Mouse (Mus musculus) intestine, embryonic 16.5 days (tissue): ENCODE results near the gene Eef1akmt3. TPM values are rescaled to one million over a fixed set of nuclear protein-coding genes. Genes with fewer than 3 reads are reported as not detected.

ENCODE experiments used
- ATAC-seq: fragments of 200-750 bp; cut with Nextera tagmentation; 2 replicates; pipeline ENCODE4 v1.8.0; 2017; ENCODE audit warnings: moderate TSS enrichment, moderate library complexity
- H3K27ac ChIP-seq: fragments of 300-500 bp; sonication (generic); 2 replicates; pipeline ENCODE4 v1.5.1; 2014; ENCODE audit warnings: mild to moderate bottlenecking, low read length
- H3K27me3 ChIP-seq: fragments of 300-500 bp; sonication (generic); replicated peaks from 2 replicates; pipeline ENCODE4 v1.6.1; 2014; ENCODE audit warnings: low read length, control low read depth, mixed read lengths; ENCODE audit not compliant: control insufficient read depth, insufficient read depth
- H3K36me3 ChIP-seq: fragments of 300-500 bp; sonication (generic); 2 replicates; pipeline ENCODE4 v1.6.1; 2014; ENCODE audit warnings: low read length, control low read depth; ENCODE audit not compliant: control insufficient read depth, insufficient read depth
- H3K4me1 ChIP-seq: fragments of 300-500 bp; sonication (generic); 2 replicates; pipeline ENCODE4 v1.6.1; 2014; ENCODE audit warnings: low read length, control low read depth, mixed read lengths; ENCODE audit not compliant: control insufficient read depth, insufficient read depth
- H3K4me2 ChIP-seq: fragments of 300-500 bp; sonication (generic); 2 replicates; pipeline ENCODE4 v1.6.1; 2014; ENCODE audit warnings: low read depth, low read length, control low read depth
- H3K4me3 ChIP-seq: fragments of 300-500 bp; sonication (generic); 2 replicates; pipeline ENCODE4 v1.5.1; 2014; ENCODE audit warnings: mild to moderate bottlenecking, low read length
- H3K9ac ChIP-seq: fragments of 300-500 bp; sonication (generic); 2 replicates; pipeline ENCODE4 v1.6.1; 2014; ENCODE audit warnings: low read depth, low read length
- H3K9me3 ChIP-seq: fragments of 300-500 bp; sonication (generic); 2 replicates; pipeline ENCODE4 v1.6.1; 2016; ENCODE audit warnings: low read length, control low read depth; ENCODE audit not compliant: control insufficient read depth
- WGBS: fragments of 180-500 bp; shearing (Covaris S2); extraction: QIAGEN DNeasy Blood & Tissue Kit; methylation state at CpG from one replicate; pipeline ENCODE4 v1.1.7; 2014; 5-methylcytosine and 5-hydroxymethylcytosine counted together
- polyA plus RNA-seq: library from polyadenylated mRNA; unstranded; fragments of >200 nt; fragmentation: Nextera tagmentation; extraction: Ambion mirVana; gene quantifications from 2 replicates; pipeline ENCODE4 v1.2.1, GENCODE M21; 2015

Gene Eef1akmt3
- polyA plus RNA-seq, 1 experiment from 2014 or later = 0.49 TPM

- Histone ChIP-seq H3K27me3 (no peaks in the 10 kb centered on the region), H3K4me2 (peak overlapping the region; percentile 95), H3K36me3 (no peaks in the 10 kb centered on the region), H3K9me3 (no peaks in the 10 kb centered on the region), H3K4me1 (peaks cover 16% of the 10 kb centered on the region), H3K4me3 (peak overlapping the region; percentile 87), H3K9ac (0 out of 2 replicates have a peak overlapping the region, but pooled peaks have one; percentile 84), H3K27ac (no peak overlapping the region)
- WGBS = 1% methylated on average over 9 of the region's 9 CpGs
- ATAC-seq = peak; percentile 26; the same call in 1 of the 2 replicates
Observed at GRCm38 (mm10) chr10:127058161-127058560, 16.8 kb upstream of the Eef1akmt3 start.

- 84% methylated on average over 20 of the region's 20 CpGs for WGBS
- H3K4me1 ChIP-seq = peaks cover 16% of the 10 kb centered on the region
- no peak overlapping the region for H3K4me3 ChIP-seq
- no peaks in the 10 kb centered on the region for H3K9me3 ChIP-seq
- no peak overlapping the region for H3K4me2 ChIP-seq
- H3K9ac ChIP-seq = no peak overlapping the region
- peaks cover 4% of the 10 kb centered on the region for H3K27me3 ChIP-seq
- H3K27ac ChIP-seq = no peak overlapping the region
- ATAC-seq = no peak
- H3K36me3 ChIP-seq = no peaks in the 10 kb centered on the region
Observed at GRCm38 (mm10) chr10:127056490-127056889, 15.2 kb upstream of the Eef1akmt3 start.

GRCm38 (mm10) chr10:127055406-127055805 is 14.1 kb upstream of the Eef1akmt3 start:
- H3K9me3 ChIP-seq = no peaks in the 10 kb centered on the region
- H3K4me3 ChIP-seq = no peak overlapping the region
- H3K27ac ChIP-seq = no peak overlapping the region
- H3K4me2 ChIP-seq = no peak overlapping the region
- 89% methylated on average over 8 of the region's 8 CpGs for WGBS
- peaks cover 13% of the 10 kb centered on the region for H3K4me1 ChIP-seq
- H3K27me3 ChIP-seq = peaks cover 12% of the 10 kb centered on the region
- no peak for ATAC-seq
- H3K9ac ChIP-seq = no peak overlapping the region
- no peaks in the 10 kb centered on the region for H3K36me3 ChIP-seq

GRCm38 (mm10) chr10:127054646-127055045 is 13.3 kb upstream of the Eef1akmt3 start:
- ATAC-seq = no peak
- Histone ChIP-seq H3K27me3 (peaks cover 20% of the 10 kb centered on the region), H3K36me3 (no peaks in the 10 kb centered on the region), H3K27ac (no peak overlapping the region), H3K4me3 (no peak overlapping the region), H3K9me3 (no peaks in the 10 kb centered on the region), H3K4me1 (peaks cover 11% of the 10 kb centered on the region), H3K9ac (no peak overlapping the region), H3K4me2 (no peak overlapping the region)
- WGBS = 65% methylated on average over 4 of the region's 4 CpGs

- Histone ChIP-seq H3K9me3 (no peaks in the 10 kb centered on the region), H3K27me3 (peaks cover 42% of the 10 kb centered on the region), H3K27ac (no peak overlapping the region), H3K4me1 (no peaks in the 10 kb centered on the region), H3K36me3 (no peaks in the 10 kb centered on the region), H3K9ac (0 out of 2 replicates have a peak overlapping the region, but pooled peaks have one; percentile 3), H3K4me2 (peak overlapping the region; percentile 41), H3K4me3 (no peak overlapping the region)
- 19% methylated on average over 10 of the region's 10 CpGs for WGBS
- ATAC-seq = peak; percentile 31; the same call in 1 of the 2 replicates
Observed at GRCm38 (mm10) chr10:127050119-127050474, 8.8 kb upstream of the Eef1akmt3 start.

GRCm38 (mm10) chr10:127049395-127050118 is 8.2 kb upstream of the Eef1akmt3 start:
- H3K9me3 ChIP-seq = no peaks in the 10 kb centered on the region
- H3K36me3 ChIP-seq = 0 out of 2 replicates have a peak, but pooled peaks cover 3% of the 10 kb centered on the region
- H3K27me3 ChIP-seq = peaks cover 42% of the 10 kb centered on the region
- ATAC-seq = peak; percentile 69
- H3K4me2 ChIP-seq = peak overlapping the region; percentile 41
- WGBS = 2% methylated on average over 29 of the region's 29 CpGs
- 0 out of 2 replicates have a peak overlapping the region, but pooled peaks have one; percentile 3 for H3K9ac ChIP-seq
- H3K27ac ChIP-seq = no peak overlapping the region
- H3K4me1 ChIP-seq = no peaks in the 10 kb centered on the region
- H3K4me3 ChIP-seq = peak overlapping the region; percentile 31

GRCm38 (mm10) chr10:127048608-127049394 is 7.5 kb upstream of the Eef1akmt3 start:
- H3K27ac ChIP-seq = no peak overlapping the region
- H3K4me2 ChIP-seq = peak overlapping the region; percentile 41
- H3K9ac ChIP-seq = no peak overlapping the region; the same call in 1 of the 2 replicates
- H3K4me3 ChIP-seq = peak overlapping the region; percentile 31
- H3K4me1 ChIP-seq = no peaks in the 10 kb centered on the region
- 0 out of 2 replicates have a peak, but pooled peaks cover 3% of the 10 kb centered on the region for H3K36me3 ChIP-seq
- H3K9me3 ChIP-seq = no peaks in the 10 kb centered on the region
- peaks cover 42% of the 10 kb centered on the region for H3K27me3 ChIP-seq
- WGBS = 4% methylated on average over 35 of the region's 35 CpGs
- ATAC-seq = no peak

GRCm38 (mm10) chr10:127047954-127048353 is 6.6 kb upstream of the Eef1akmt3 start, which contains the start of gene Cyp27b1:
TSS of gene Cyp27b1 (plus strand) at chr10:127048250.
- Histone ChIP-seq H3K9me3 (no peaks in the 10 kb centered on the region), H3K4me3 (peak within 1 kb of the TSS; percentile 31), H3K4me2 (peak within 1 kb of the TSS; percentile 41), H3K36me3 (0 out of 2 replicates have a peak, but pooled peaks cover 3% of the 10 kb centered on the region), H3K9ac (no peak within 1 kb of the TSS; the same call in 1 of the 2 replicates), H3K27me3 (peaks cover 42% of the 10 kb centered on the region), H3K4me1 (peaks cover under 1% of the 10 kb centered on the region; the same call in 1 of the 2 replicates), H3K27ac (no peak within 1 kb of the TSS)
- ATAC-seq = no peak
- 41% methylated on average over 5 of the region's 5 CpGs for WGBS

GRCm38 (mm10) chr10:127043187-127043586 is 1.9 kb upstream of the Eef1akmt3 start:
- Histone ChIP-seq H3K9ac (no peak overlapping the region), H3K27me3 (peaks cover 9% of the 10 kb centered on the region), H3K4me3 (no peak overlapping the region), H3K9me3 (no peaks in the 10 kb centered on the region), H3K4me2 (no peak overlapping the region), H3K27ac (no peak overlapping the region), H3K4me1 (peaks cover 7% of the 10 kb centered on the region; the same call in 1 of the 2 replicates), H3K36me3 (0 out of 2 replicates have a peak, but pooled peaks cover 3% of the 10 kb centered on the region)
- no peak for ATAC-seq
- WGBS = 92% methylated on average over 6 of the region's 6 CpGs
